Mouse (Mus musculus): ENCODE measurements around the gene Atp6v0a4.

DNA sequence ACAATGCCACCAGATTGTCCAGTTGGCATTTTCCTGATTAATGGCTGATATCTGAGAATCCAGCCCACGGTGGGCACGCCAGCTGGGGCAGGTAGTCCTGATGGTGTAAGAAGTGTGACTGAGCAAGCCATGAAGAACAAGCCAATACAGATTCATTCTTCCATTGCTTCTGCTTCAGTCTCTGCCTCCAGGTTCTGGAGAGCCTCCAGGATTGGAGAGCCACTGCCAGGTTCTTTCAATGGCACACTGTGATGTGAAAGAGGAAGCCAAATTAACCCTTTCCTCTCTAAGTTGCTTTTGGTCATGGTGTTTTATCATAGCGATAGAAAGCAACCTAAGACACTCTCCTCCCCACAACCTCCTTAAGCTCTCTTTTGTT lies 59.3 kb downstream of the Atp6v0a4 start:
- no peak for TF ChIP-seq EP300 (optimal IDR thresholded peaks at IDR 0.05)
- no peak for TF ChIP-seq CTCF (IDR thresholded peaks at IDR 0.05; ENCODE audit: low read depth)

Measured in stomach, postnatal 0 days (tissue).